Mouse (Mus musculus) retina, embryonic 14.5 days (tissue): ENCODE measurements around the gene Oaz3.

Experiments used
- DNase-seq: peaks from one replicate; pipeline ENCODE4 v3.0.0-alpha.2; 2015; ENCODE audit warnings: low spot score

Gene Oaz3

GRCm38 (mm10) chr3:94456529-94457000, 12.8 kb upstream of the Oaz3 start:
- DNase-seq = peak; percentile 98

- DNase-seq = no peak
Observed at GRCm38 (mm10) chr3:94449377-94449776, 5.7 kb upstream of the Oaz3 start.

GRCm38 (mm10) chr3:94442951-94443596, 641 bp downstream of the Oaz3 start, which contains the start of gene Mrpl9:
Gene Mrpl9, plus strand, starts transcription at chr3:94443318.
- peak; percentile 99 for DNase-seq

- peak; percentile 51 for DNase-seq
Observed at GRCm38 (mm10) chr3:94441182-94441581, 2.5 kb downstream of the Oaz3 start.

- DNase-seq = no peak
Observed at GRCm38 (mm10) chr3:94436420-94436819, 7.3 kb downstream of the Oaz3 start.

- DNase-seq = no peak
Observed at GRCm38 (mm10) chr3:94434305-94434704, 9.4 kb downstream of the Oaz3 start.

- DNase-seq = no peak
Observed at GRCm38 (mm10) chr3:94430980-94431379, 12.7 kb downstream of the Oaz3 start.

- peak; percentile 98 for DNase-seq
Observed at GRCm38 (mm10) chr3:94413031-94413679, 30.6 kb downstream of the Oaz3 start, which contains the start of gene Tdrkh. Gene Tdrkh, plus strand, starts transcription at chr3:94413273.

- DNase-seq = no peak
Observed at GRCm38 (mm10) chr3:94412530-94412929, 31.2 kb downstream of the Oaz3 start.

- no peak for DNase-seq
Observed at GRCm38 (mm10) chr3:94405561-94405960, 38.2 kb downstream of the Oaz3 start.

GRCm38 (mm10) chr3:94404366-94405054, 39.2 kb downstream of the Oaz3 start:
- DNase-seq = peak; percentile 30

GRCm38 (mm10) chr3:94402451-94402850, 41.3 kb downstream of the Oaz3 start:
- no peak for DNase-seq

GRCm38 (mm10) chr3:94399663-94400310, 43.9 kb downstream of the Oaz3 start:
- DNase-seq = peak; percentile 46

GRCm38 (mm10) chr3:94398943-94399481, 44.7 kb downstream of the Oaz3 start:
- peak; percentile 60 for DNase-seq

- no peak for DNase-seq
Observed at GRCm38 (mm10) chr3:94398217-94398616, 45.5 kb downstream of the Oaz3 start, which contains the start of gene Lingo4. Gene Lingo4, plus strand, starts transcription at chr3:94398517.

GRCm38 (mm10) chr3:94396851-94397250, 46.9 kb downstream of the Oaz3 start:
- no peak for DNase-seq

- DNase-seq = no peak
Observed at GRCm38 (mm10) chr3:94396336-94396735, 47.4 kb downstream of the Oaz3 start.

GRCm38 (mm10) chr3:94393049-94393448, 50.7 kb downstream of the Oaz3 start:
- DNase-seq = no peak

GRCm38 (mm10) chr3:94392128-94392527, 51.6 kb downstream of the Oaz3 start:
- DNase-seq = no peak

- DNase-seq = no peak
Observed at GRCm38 (mm10) chr3:94391001-94391400, 52.7 kb downstream of the Oaz3 start.

- DNase-seq = no peak
Observed at GRCm38 (mm10) chr3:94389420-94389819, 54.3 kb downstream of the Oaz3 start.

- no peak for DNase-seq
Observed at GRCm38 (mm10) chr3:94388047-94388446, 55.7 kb downstream of the Oaz3 start.
